Mouse (Mus musculus) limb, embryonic 11.5 days (tissue): ENCODE data around the gene Tmem203. TPM values are rescaled to one million over a fixed set of nuclear protein-coding genes. Genes with fewer than 3 reads are reported as not detected.

Experiments used
- ATAC-seq: fragments of 200-750 bp; cut with Nextera tagmentation; 2 replicates; pipeline ENCODE4 v1.8.0; 2017; ENCODE audit warnings: low read depth; ENCODE audit not compliant: insufficient number of reproducible peaks, low FRiP score, low TSS enrichment
- DNase-seq: peaks from one replicate; pipeline ENCODE4 v3.0.0-alpha.2; 2015; ENCODE audit warnings: low spot score
- H3K27ac ChIP-seq: fragments of 300-500 bp; sonication (generic); replicated peaks from 2 replicates; pipeline ENCODE4 v1.5.1; 2014; ENCODE audit warnings: low read depth, mild to moderate bottlenecking, low read length
- H3K27me3 ChIP-seq: fragments of 300-500 bp; sonication (generic); 2 replicates; pipeline ENCODE4 v1.6.1; 2014; ENCODE audit warnings: mild to moderate bottlenecking, low read length, mixed read lengths; ENCODE audit not compliant: control insufficient read depth, insufficient read depth
- H3K36me3 ChIP-seq: fragments of 300-500 bp; sonication (generic); 2 replicates; pipeline ENCODE4 v1.6.1; 2014; ENCODE audit warnings: mild to moderate bottlenecking, low read length, moderate library complexity, mixed read lengths; ENCODE audit not compliant: control insufficient read depth, insufficient read depth
- H3K4me1 ChIP-seq: fragments of 300-500 bp; sonication (generic); 2 replicates; pipeline ENCODE4 v1.6.1; 2014; ENCODE audit warnings: low read length, mixed read lengths; ENCODE audit not compliant: control insufficient read depth, insufficient read depth
- H3K4me2 ChIP-seq: fragments of 300-500 bp; sonication (generic); 2 replicates; pipeline ENCODE4 v1.6.1; 2014; ENCODE audit warnings: low read depth, mild to moderate bottlenecking, moderate library complexity; ENCODE audit not compliant: severe bottlenecking
- H3K4me3 ChIP-seq: fragments of 300-500 bp; sonication (generic); 2 replicates; pipeline ENCODE4 v1.5.1; 2014; ENCODE audit warnings: low read depth, low read length
- H3K9ac ChIP-seq: fragments of 300-500 bp; sonication (generic); 2 replicates; pipeline ENCODE4 v1.6.1; 2014; ENCODE audit warnings: mild to moderate bottlenecking, low read length
- H3K9me3 ChIP-seq: fragments of 300-500 bp; sonication (generic); 2 replicates; pipeline ENCODE4 v1.6.1; 2016; ENCODE audit warnings: low read length; ENCODE audit not compliant: control insufficient read depth
- WGBS: fragments of 180-500 bp; shearing (Covaris S2); extraction: QIAGEN DNeasy Blood & Tissue Kit; methylation state at CpG from one replicate; pipeline ENCODE4 v1.1.7; 2014; 5-methylcytosine and 5-hydroxymethylcytosine counted together
- polyA plus RNA-seq: library from polyadenylated mRNA; unstranded; fragments of >200 nt; fragmentation: Nextera tagmentation; extraction: Ambion mirVana; gene quantifications from 2 replicates; pipeline ENCODE4 v1.2.1, GENCODE M21; 2014

Tmem203 gene
- polyA plus RNA-seq, 1 experiment from 2014 or later, result 14.6 TPM

DNA sequence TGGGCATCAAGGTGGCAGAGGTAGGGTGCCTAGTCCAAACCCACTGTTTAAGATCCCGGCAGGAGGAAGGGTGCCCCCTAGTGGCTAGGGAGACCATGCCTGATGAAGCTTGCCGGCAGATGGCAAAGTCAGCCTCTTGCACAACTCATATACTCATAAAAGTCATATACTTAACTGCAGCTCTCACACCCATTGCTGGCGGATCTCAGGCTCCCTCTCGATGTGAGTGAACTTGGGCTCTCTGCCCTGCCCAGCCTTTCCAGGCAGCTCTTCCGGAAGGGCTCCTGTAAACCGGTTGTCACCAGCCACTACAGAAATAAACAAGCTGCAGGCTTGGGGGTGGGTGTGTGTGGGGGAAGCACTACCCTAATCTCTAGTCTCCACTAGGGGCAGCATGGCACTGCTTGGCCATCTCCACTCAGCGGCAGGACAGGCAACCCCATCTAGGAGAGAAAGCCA lies 26.8 kb upstream of the Tmem203 start:
- Histone ChIP-seq H3K36me3 (no peaks in the 10 kb centered on the region), H3K4me3 (no peak overlapping the region), H3K9ac (no peak overlapping the region), H3K27me3 (no peaks in the 10 kb centered on the region), H3K27ac (no peak overlapping the region), H3K4me1 (peaks cover 5% of the 10 kb centered on the region), H3K4me2 (peak overlapping the region; percentile 26; the same call in 1 of the 2 replicates), H3K9me3 (no peaks in the 10 kb centered on the region)
- no peak for ATAC-seq
- 3% methylated on average over 7 of the region's 7 CpGs for WGBS
- peak; percentile 83 for DNase-seq

DNA sequence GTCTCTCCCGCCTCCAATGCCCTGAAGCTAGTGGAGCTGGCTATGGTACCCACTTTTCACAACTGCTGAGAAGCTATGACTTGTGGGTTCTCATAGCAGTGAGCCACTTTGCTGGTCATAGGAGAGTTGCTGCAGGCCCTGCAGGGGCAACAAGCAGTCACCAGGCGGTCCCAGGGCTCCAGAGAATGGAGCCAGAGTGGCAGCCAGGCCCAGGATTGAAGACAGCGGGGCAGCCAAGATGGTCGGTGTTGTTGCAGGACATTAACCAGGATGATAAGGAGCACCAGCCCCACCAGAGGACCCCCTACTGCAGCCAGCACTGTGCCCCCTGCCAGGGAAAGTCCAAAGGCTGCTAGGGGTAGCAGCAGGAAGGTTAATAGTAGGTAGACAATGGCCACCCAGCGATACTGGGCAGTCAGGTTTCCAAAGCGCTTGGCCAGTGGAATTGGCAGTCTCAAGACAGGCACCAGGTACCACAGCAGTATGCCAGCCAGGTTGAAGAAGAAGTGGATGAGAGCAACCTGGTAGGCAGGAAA lies 26.2 kb upstream of the Tmem203 start:
- WGBS, result 68% methylated on average over 6 of the region's 6 CpGs
- no peak for ATAC-seq
- H3K27ac ChIP-seq, result no peak overlapping the region
- DNase-seq, result no peak
- no peaks in the 10 kb centered on the region for H3K9me3 ChIP-seq
- H3K27me3 ChIP-seq, result no peaks in the 10 kb centered on the region
- H3K4me1 ChIP-seq, result peaks cover 3% of the 10 kb centered on the region; the same call in 1 of the 2 replicates
- H3K4me3 ChIP-seq, result no peak overlapping the region
- H3K4me2 ChIP-seq, result peak overlapping the region; percentile 26; the same call in 1 of the 2 replicates
- H3K9ac ChIP-seq, result no peak overlapping the region
- H3K36me3 ChIP-seq, result no peaks in the 10 kb centered on the region

DNA sequence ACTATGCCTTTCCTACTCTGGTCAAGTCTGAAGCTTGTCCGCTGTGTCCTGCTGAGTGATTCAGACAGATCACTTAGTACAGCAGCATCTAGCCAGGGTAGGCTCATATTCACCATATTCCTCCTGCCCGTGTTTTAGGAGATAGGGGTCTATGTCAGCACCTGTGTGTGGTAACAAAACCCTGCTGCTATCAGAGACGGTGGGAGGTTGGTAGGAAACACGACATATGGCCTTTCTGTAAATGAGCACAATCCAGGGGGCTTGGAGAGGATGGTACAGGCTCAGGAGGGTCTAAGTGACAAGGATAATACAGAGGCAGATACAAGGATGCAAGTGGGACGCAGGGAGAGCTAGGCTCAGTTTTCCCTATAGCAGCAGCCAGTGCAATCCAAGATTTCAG lies 25.7 kb upstream of the Tmem203 start:
- Histone ChIP-seq H3K4me1 (peaks cover 3% of the 10 kb centered on the region; the same call in 1 of the 2 replicates), H3K4me3 (no peak overlapping the region), H3K4me2 (no peak overlapping the region), H3K27me3 (no peaks in the 10 kb centered on the region), H3K9me3 (no peaks in the 10 kb centered on the region), H3K36me3 (no peaks in the 10 kb centered on the region), H3K27ac (no peak overlapping the region), H3K9ac (no peak overlapping the region)
- 86% methylated on average over 5 of the region's 5 CpGs for WGBS
- ATAC-seq, result no peak
- no peak for DNase-seq

DNA sequence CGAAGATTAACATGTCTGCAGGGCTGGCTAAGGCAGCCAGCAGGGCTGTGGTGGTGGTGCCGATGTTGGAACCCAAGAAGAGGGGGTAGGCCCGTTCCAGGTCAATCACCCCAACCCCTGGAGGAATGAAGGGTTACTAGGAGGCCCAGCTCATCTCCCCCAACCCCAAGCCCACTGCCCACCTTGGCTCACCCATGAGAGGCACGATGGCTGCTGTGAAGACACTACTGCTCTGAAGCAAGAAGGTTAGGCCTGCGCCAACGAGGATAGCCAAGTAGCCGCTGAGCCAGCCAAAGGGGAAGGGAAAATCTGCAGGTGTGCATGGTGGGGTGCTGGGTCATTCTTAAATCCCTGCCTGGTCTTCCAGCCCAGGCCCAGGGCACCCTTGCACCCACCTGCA lies 24.7 kb upstream of the Tmem203 start:
- H3K36me3 ChIP-seq, result no peaks in the 10 kb centered on the region
- H3K27me3 ChIP-seq, result no peaks in the 10 kb centered on the region
- H3K9me3 ChIP-seq, result no peaks in the 10 kb centered on the region
- H3K4me3 ChIP-seq, result no peak overlapping the region
- H3K4me2 ChIP-seq, result no peak overlapping the region
- H3K9ac ChIP-seq, result no peak overlapping the region
- H3K4me1 ChIP-seq, result peaks cover 2% of the 10 kb centered on the region; the same call in 1 of the 2 replicates
- ATAC-seq, result no peak
- no peak for DNase-seq
- 89% methylated on average over 7 of the region's 7 CpGs for WGBS
- H3K27ac ChIP-seq, result no peak overlapping the region

DNA sequence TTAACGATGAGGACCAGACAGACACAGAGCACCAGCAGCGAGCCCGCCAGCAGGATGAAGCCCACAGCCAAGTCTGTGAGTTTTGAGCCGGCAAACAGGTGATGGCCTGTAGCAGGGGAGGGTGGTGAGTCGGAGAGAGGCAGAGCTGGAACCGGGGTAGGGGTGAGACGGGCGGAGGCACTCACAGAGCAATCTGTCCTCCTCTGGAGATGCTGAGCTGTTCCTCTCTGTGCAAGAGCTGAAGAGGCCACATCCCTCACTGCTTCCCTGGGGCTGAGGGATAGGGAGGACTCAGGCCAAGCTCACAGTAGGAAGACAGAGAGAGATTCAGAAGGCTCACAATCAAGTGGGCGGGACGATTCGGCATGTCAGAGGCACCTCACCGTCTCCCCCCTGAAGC lies 24.2 kb upstream of the Tmem203 start:
- DNase-seq (no peak), ATAC-seq (no peak)
- Histone ChIP-seq H3K4me1 (no peaks in the 10 kb centered on the region), H3K9me3 (no peaks in the 10 kb centered on the region), H3K27me3 (no peaks in the 10 kb centered on the region), H3K4me2 (no peak overlapping the region), H3K36me3 (no peaks in the 10 kb centered on the region), H3K27ac (no peak overlapping the region), H3K4me3 (no peak overlapping the region), H3K9ac (no peak overlapping the region)
- 57% methylated on average over 12 of the region's 12 CpGs for WGBS

DNA sequence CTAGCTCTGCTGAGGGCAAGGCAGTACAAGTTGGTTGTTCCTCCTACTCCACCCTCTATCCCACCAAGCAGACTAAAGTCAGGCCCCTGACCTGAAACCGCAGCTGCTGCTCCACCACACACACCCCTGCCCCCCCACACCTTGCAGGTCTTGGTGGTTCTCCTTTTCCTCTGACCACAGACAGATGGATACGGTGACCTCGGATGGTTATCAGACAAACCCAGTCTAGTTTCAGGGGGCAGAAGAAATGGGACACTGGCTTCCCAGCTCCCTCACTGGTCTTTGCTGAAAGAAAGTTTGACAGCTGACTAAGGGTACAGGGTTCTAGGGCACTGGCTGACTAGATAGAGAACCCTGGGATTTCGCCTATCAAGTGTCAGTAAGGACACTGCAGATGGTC lies 21.8 kb upstream of the Tmem203 start:
- H3K4me2 ChIP-seq, result no peak overlapping the region
- H3K9me3 ChIP-seq, result no peaks in the 10 kb centered on the region
- 74% methylated on average over 4 of the region's 4 CpGs for WGBS
- no peaks in the 10 kb centered on the region for H3K4me1 ChIP-seq
- H3K27me3 ChIP-seq, result no peaks in the 10 kb centered on the region
- no peaks in the 10 kb centered on the region for H3K36me3 ChIP-seq
- ATAC-seq (no peak), DNase-seq (no peak)
- no peak overlapping the region for H3K9ac ChIP-seq
- H3K27ac ChIP-seq, result no peak overlapping the region
- no peak overlapping the region for H3K4me3 ChIP-seq

DNA sequence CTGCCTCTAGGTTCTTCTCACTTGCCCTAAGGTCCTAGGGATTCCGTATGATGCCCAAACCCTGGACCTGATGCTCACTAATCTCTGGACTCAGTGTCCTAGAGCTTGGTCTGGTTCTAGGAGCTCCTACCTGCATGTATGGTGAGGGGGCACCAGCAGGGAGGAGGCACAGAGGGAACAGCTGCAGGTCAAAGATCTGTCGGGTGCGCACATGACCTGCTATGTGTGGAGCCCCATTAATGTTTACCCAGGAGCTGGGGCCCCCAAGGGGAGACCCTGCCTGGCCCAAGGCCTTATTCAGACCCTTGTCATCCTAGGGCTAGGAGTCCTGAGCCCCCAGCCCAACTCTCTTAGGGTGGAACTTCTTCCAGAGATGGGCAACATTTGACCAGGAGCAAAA lies 21.2 kb upstream of the Tmem203 start, which contains the start of gene Slc34a3:
Gene Slc34a3, minus strand, starts transcription at position 315 of the 400 bp plus-strand sequence.
- H3K4me2 ChIP-seq, result no peak within 1 kb of the TSS
- H3K27ac ChIP-seq, result no peak within 1 kb of the TSS
- H3K9ac ChIP-seq, result no peak within 1 kb of the TSS
- no peak for ATAC-seq
- no peaks in the 10 kb centered on the region for H3K4me1 ChIP-seq
- no peak within 1 kb of the TSS for H3K4me3 ChIP-seq
- DNase-seq, result no peak
- peaks cover under 1% of the 10 kb centered on the region; the same call in 1 of the 2 replicates for H3K27me3 ChIP-seq
- 94% methylated on average over 3 of the region's 3 CpGs for WGBS
- H3K9me3 ChIP-seq, result no peaks in the 10 kb centered on the region
- H3K36me3 ChIP-seq, result no peaks in the 10 kb centered on the region

DNA sequence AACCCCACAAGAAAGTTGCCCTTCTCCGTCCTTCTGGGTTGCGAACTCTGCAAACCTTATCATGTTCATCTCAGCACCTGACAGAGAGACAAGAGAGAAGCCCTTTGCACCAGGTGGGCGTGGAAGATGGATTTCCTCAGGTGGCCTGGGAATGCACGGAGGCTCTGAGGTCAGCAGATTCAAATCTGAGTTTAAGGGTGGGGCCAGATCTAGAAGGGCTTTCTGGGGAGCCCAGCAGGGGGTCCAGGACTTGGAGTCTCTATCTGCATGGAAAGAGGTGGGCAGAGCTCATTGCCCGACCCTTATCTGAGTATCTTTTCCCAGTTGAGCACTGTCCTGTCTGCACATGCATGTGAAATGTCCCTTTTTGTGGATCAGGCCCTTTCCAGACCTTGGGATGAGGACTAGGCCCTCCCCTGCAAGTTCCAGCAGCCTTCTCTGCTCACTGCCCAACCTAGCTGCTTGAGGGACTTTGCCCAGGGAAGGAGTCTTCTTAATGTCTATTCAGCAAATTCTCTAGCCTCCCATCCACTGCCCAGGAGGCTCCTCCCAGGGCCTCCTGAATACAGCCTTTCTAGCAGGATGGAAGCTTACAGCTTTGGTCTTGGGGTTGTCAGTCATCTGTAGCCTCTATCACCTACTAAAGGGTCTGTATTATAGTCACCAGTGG lies 20.6 kb upstream of the Tmem203 start:
- no peaks in the 10 kb centered on the region for H3K36me3 ChIP-seq
- ATAC-seq (no peak), DNase-seq (no peak)
- 71% methylated on average over 5 of the region's 5 CpGs for WGBS
- peaks cover 2% of the 10 kb centered on the region; the same call in 1 of the 2 replicates for H3K27me3 ChIP-seq
- H3K4me1 ChIP-seq, result no peaks in the 10 kb centered on the region
- no peaks in the 10 kb centered on the region for H3K9me3 ChIP-seq
- H3K4me3 ChIP-seq, result no peak overlapping the region
- no peak overlapping the region for H3K9ac ChIP-seq
- no peak overlapping the region for H3K4me2 ChIP-seq
- H3K27ac ChIP-seq, result no peak overlapping the region
